Mouse (Mus musculus) C2C12 (cell line): ENCODE measurements around the gene Tomm70a.

Experiments used
- CEBPB ChIP-seq: IDR thresholded peaks from one replicate; pipeline ENCODE4 v1.6.1; 2011; ENCODE audit warnings: low read depth, mild to moderate bottlenecking, control low read depth, moderate library complexity
- CTCF ChIP-seq: IDR thresholded peaks from one replicate; pipeline ENCODE4 v1.5.1; 2011; ENCODE audit not compliant: control insufficient read depth, insufficient read depth, insufficient read length
- FOSL1 ChIP-seq: IDR thresholded peaks from one replicate; pipeline ENCODE4 v1.8.0; 2011; ENCODE audit warnings: mild to moderate bottlenecking, low read length; ENCODE audit not compliant: poor library complexity, insufficient read depth, severe bottlenecking
- MAX ChIP-seq: IDR thresholded peaks from one replicate; pipeline ENCODE4 v1.6.1; 2011; ENCODE audit warnings: mild to moderate bottlenecking, control low read depth
- MYOG ChIP-seq: IDR thresholded peaks from one replicate; pipeline ENCODE4 v1.6.1; 2011; ENCODE audit not compliant: control insufficient read depth, insufficient read length; ENCODE audit errors: extremely low read depth
- USF1 ChIP-seq: IDR thresholded peaks from one replicate; pipeline ENCODE4 v1.6.1; 2011; ENCODE audit warnings: low read depth, mild to moderate bottlenecking, control low read depth, moderate library complexity

DNA sequence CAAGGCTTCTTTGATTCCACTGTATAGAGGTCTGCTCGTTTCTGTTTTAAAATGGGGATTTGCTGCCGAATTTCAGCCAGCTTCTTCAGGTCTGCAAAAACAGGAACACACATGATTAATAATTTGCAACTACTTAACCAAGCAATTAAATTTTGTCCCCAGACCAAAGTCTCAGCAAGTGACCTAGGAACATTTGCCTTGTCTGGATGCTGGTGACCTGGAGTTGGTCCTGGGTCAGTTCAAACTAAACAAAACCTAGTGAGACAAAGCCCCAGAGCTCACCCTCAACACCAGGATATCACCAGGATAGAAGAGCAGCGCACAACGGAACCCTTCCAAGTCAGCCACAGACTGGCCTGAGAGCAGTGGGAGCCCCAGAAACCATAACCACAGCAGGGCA lies 35.6 kb downstream of the Tomm70a start:
- TF ChIP-seq CTCF: no peak
- TF ChIP-seq USF1: no peak
- TF ChIP-seq MAX: no peak
- TF ChIP-seq MYOG: no peak
- no peak for TF ChIP-seq FOSL1
- TF ChIP-seq CEBPB: no peak
